Mouse (Mus musculus) brain, embryonic 14.5 days (tissue): ENCODE data around the gene Tuba4a. TPM values are rescaled to one million over a fixed set of nuclear protein-coding genes. Genes with fewer than 3 reads are reported as not detected.
A peak's percentile ranks its signal among the peaks of the same experiment; 100 is the strongest.

Source experiments
- DNase-seq: peaks from one replicate; pipeline ENCODE4 v3.0.0-alpha.2; 2011; ENCODE audit warnings: low read depth
- CTCF ChIP-seq: fragments of 200-500 bp; IDR thresholded peaks from 2 replicates; pipeline ENCODE4 v1.5.1; 2012; ENCODE audit warnings: inconsistent platforms, mild to moderate bottlenecking, moderate library complexity, borderline replicate concordance; ENCODE audit not compliant: insufficient read depth, insufficient read length; ENCODE audit errors: extremely low read depth
- POLR2A ChIP-seq: fragments of 200-500 bp; IDR thresholded peaks from 2 replicates; pipeline ENCODE4 v1.6.1; 2012; ENCODE audit warnings: mild to moderate bottlenecking, inconsistent platforms, borderline replicate concordance; ENCODE audit not compliant: poor library complexity, insufficient read depth, insufficient read length, severe bottlenecking; ENCODE audit errors: extremely low read depth
- polyA plus RNA-seq: library from polyadenylated mRNA; depleted of rRNA; stranded (reverse); fragments of >200 nt; gene quantifications from 2 replicates; pipeline ENCODE4 v1.2.3, GENCODE M21; 2012; rRNA removed

Gene Tuba4a
- 3.3 and 7.9 TPM in 2 replicates for polyA plus RNA-seq

GRCm38 (mm10) chr1:75219531-75219930 lies at the start of gene Tuba4a:
Gene Tuba4a (minus strand): TSS chr1:75219865.
- TF ChIP-seq POLR2A (no peak), CTCF (peak; percentile 30; the same call in 1 of the 2 replicates)
- DNase-seq = peak; percentile 39

- peak; percentile 73 for DNase-seq
- TF ChIP-seq CTCF (peak; percentile 27; the same call in 1 of the 2 replicates), POLR2A (no peak)
These were observed 44.6 kb upstream of the Tuba4a start, which contains the start of gene Ptprn for GRCm38 (mm10) chr1:75264091-75264880. Gene Ptprn (minus strand): TSS chr1:75264502.

- DNase-seq = peak; percentile 47
These were observed 43.6 kb upstream of the Tuba4a start for GRCm38 (mm10) chr1:75262969-75263951.

GRCm38 (mm10) chr1:75261278-75261677 lies 41.6 kb upstream of the Tuba4a start:
- TF ChIP-seq CTCF = no peak
- no peak for TF ChIP-seq POLR2A
- no peak for DNase-seq

More at GRCm38 (mm10) chr1:75262969-75263951, 43.6 kb upstream of the Tuba4a start:
- TF ChIP-seq CTCF (no peak), POLR2A (no peak)

- TF ChIP-seq POLR2A (no peak), CTCF (no peak)
- DNase-seq = no peak
These were observed 35.9 kb upstream of the Tuba4a start for GRCm38 (mm10) chr1:75255516-75256046.

- DNase-seq = peak; percentile 53
- TF ChIP-seq CTCF (no peak), POLR2A (no peak)
These were observed 35.0 kb upstream of the Tuba4a start for GRCm38 (mm10) chr1:75254625-75255013.

- TF ChIP-seq POLR2A (no peak), CTCF (peak; percentile 85)
These were observed 34.4 kb upstream of the Tuba4a start for GRCm38 (mm10) chr1:75253849-75254624.

GRCm38 (mm10) chr1:75253029-75253428 lies 33.4 kb upstream of the Tuba4a start:
- DNase-seq = no peak

More at GRCm38 (mm10) chr1:75253849-75254624, 34.4 kb upstream of the Tuba4a start:
- peak; percentile 76 for DNase-seq

GRCm38 (mm10) chr1:75252308-75252707 lies 32.6 kb upstream of the Tuba4a start:
- TF ChIP-seq CTCF = no peak
- no peak for TF ChIP-seq POLR2A
- DNase-seq = no peak

More at GRCm38 (mm10) chr1:75253029-75253428, 33.4 kb upstream of the Tuba4a start:
- TF ChIP-seq POLR2A = no peak
- 0 out of 2 replicates have a peak, but pooled peaks have one; percentile 2 for TF ChIP-seq CTCF

GRCm38 (mm10) chr1:75251112-75251970 lies 31.7 kb upstream of the Tuba4a start:
- peak; percentile 84 for DNase-seq
- TF ChIP-seq POLR2A (no peak), CTCF (peak; percentile 86)
